Mouse (Mus musculus) midbrain, postnatal 0 days (tissue): ENCODE measurements around the gene Hsdl2. TPM values are rescaled to one million over a fixed set of nuclear protein-coding genes. Genes with fewer than 3 reads are reported as not detected.

Experiments
- ATAC-seq: fragments of 200-750 bp; cut with Nextera tagmentation; 2 replicates; pipeline ENCODE4 v1.8.0; 2017; ENCODE audit warnings: moderate number of reproducible peaks, mild to moderate bottlenecking, moderate TSS enrichment, moderate library complexity; ENCODE audit not compliant: low FRiP score
- DNase-seq: peaks from one replicate; pipeline ENCODE4 v3.0.0-alpha.2; 2015; ENCODE audit warnings: low spot score
- H3K27ac ChIP-seq: fragments of 300-500 bp; sonication (generic); 2 replicates; pipeline ENCODE4 v1.5.1; 2014; ENCODE audit warnings: low read depth, mild to moderate bottlenecking, low read length, mixed read lengths
- H3K27me3 ChIP-seq: fragments of 300-500 bp; sonication (generic); 2 replicates; pipeline ENCODE4 v1.6.1; 2014; ENCODE audit warnings: low read length, control low read depth, mixed read lengths; ENCODE audit not compliant: insufficient read depth
- H3K36me3 ChIP-seq: fragments of 300-500 bp; sonication (generic); 2 replicates; pipeline ENCODE4 v1.6.1; 2014; ENCODE audit warnings: low read length, control low read depth, mixed read lengths; ENCODE audit not compliant: insufficient read depth
- H3K4me1 ChIP-seq: fragments of 300-500 bp; sonication (generic); 2 replicates; pipeline ENCODE4 v1.6.1; 2014; ENCODE audit warnings: mild to moderate bottlenecking, control low read depth, antibody characterized with exemption, low read length, mixed read lengths; ENCODE audit not compliant: insufficient read depth
- H3K4me2 ChIP-seq: fragments of 300-500 bp; sonication (generic); 2 replicates; pipeline ENCODE4 v1.6.1; 2014; ENCODE audit warnings: low read depth, mild to moderate bottlenecking, low read length, mixed read lengths; ENCODE audit not compliant: poor library complexity, severe bottlenecking
- H3K4me3 ChIP-seq: fragments of 300-500 bp; sonication (generic); 2 replicates; pipeline ENCODE4 v1.5.1; 2014; ENCODE audit warnings: low read depth, mild to moderate bottlenecking, low read length, moderate library complexity
- H3K9ac ChIP-seq: fragments of 300-500 bp; sonication (generic); replicated peaks from 2 replicates; pipeline ENCODE4 v1.6.1; 2014; ENCODE audit warnings: mild to moderate bottlenecking, low read length, moderate library complexity, mixed read lengths; ENCODE audit not compliant: poor library complexity, severe bottlenecking
- H3K9me3 ChIP-seq: fragments of 300-500 bp; sonication (generic); 2 replicates; pipeline ENCODE4 v1.6.1; 2016; ENCODE audit warnings: low read length, control low read depth
- CTCF ChIP-seq: IDR thresholded peaks from 2 replicates; pipeline ENCODE4 v1.5.1; 2016; ENCODE audit warnings: antibody characterized with exemption, mild to moderate bottlenecking
- WGBS: fragments of 180-500 bp; shearing (Covaris S2); extraction: QIAGEN DNeasy Blood & Tissue Kit; methylation state at CpG from one replicate; pipeline ENCODE4 v1.1.7; 2014; 5-methylcytosine and 5-hydroxymethylcytosine counted together
- polyA plus RNA-seq: library from polyadenylated mRNA; unstranded; fragments of >200 nt; fragmentation: Nextera tagmentation; extraction: Ambion mirVana; gene quantifications from 2 replicates; pipeline ENCODE4 v1.2.1, GENCODE M21; 2015
- total RNA-seq: library from RNA; depleted of rRNA; stranded (reverse); fragments of >200 nt; gene quantifications from 2 replicates; pipeline ENCODE4 v1.2.3, GENCODE M21; 2014

Hsdl2 gene
- total and polyA plus RNA-seq, 2 experiments from 2014 or later = 27.7 to 33.0 TPM

DNA sequence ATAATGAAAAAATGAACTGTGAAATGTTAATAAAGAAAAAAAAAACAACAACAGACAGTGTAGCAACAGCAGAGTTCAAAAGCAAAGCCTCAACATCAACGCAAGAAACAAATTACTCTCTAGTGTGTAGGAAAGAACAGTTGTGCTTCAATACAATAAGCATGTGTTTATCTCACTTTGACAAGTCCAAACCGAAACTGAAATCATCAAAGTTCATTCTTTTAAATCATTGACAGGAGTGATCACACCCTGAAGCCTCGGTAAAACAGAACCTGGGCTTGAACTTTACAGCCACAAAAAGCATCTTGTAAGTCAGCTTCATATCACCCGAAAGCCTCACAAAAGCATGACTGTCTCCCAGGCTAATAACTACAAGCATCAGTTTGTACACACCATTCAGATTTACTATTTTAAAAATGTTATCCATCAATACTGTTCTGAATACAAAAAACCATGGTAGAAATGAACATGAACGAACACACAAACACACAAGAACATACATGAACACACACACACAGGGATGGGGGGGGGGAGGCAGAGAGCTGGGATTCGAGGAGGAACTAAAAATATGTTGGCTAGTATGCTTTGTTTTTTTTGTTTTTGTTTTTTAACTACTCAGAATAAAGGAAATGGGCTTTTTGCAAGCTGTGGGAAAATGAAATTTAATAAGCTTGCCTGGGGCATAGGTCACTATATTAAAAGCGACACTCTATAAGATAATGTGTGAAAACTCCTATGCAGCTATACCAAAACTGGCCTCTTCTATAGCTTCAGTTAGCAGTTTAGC, 34.9 kb upstream of the Hsdl2 start:
- Histone ChIP-seq H3K4me1 (peaks cover 6% of the 10 kb centered on the region; the same call in 1 of the 2 replicates), H3K4me3 (no peak overlapping the region), H3K36me3 (no peaks in the 10 kb centered on the region), H3K4me2 (no peak overlapping the region), H3K27me3 (no peaks in the 10 kb centered on the region), H3K27ac (no peak overlapping the region), H3K9ac (no peak overlapping the region), H3K9me3 (no peaks in the 10 kb centered on the region)
- 68% methylated on average over 7 of the region's 7 CpGs for WGBS
- DNase-seq (no peak), ATAC-seq (no peak)
- TF ChIP-seq CTCF = no peak

DNA sequence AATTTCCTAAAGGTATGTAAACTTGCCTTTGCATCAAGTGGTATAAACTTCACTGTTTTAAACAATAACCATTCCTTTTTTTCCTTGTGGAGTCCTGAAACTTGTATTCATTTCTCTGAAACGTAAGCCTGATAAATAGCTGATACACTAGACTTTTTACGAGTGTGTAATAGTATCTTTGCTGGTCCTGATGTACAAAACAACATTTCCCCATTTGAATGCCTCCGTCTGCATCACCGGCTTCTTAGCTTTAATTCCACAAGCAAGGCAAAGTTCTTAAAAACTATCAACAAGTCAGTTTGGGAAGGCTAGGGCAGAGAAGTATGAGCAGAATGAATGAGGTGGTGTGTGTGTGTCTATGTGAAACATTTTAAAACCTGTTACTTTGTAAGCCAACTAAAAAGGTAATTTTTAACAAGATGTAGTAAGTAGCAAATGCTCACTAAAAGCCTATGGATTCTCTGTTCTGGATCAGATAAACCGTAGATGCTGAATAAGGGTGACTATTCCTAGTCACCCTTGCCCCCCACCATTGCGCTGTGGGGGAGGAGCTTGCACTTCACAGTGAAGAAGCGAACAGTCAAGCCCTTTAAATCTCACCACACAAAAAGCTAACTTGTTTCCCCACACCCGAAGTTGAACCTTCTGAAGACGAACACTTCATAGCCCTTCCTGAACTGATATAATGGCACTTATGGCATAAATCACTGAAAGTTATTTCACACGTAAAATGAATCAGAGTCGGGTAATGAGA, 34.0 kb upstream of the Hsdl2 start:
- no peaks in the 10 kb centered on the region for H3K36me3 ChIP-seq
- H3K4me3 ChIP-seq = peak overlapping the region; percentile 81
- H3K9me3 ChIP-seq = no peaks in the 10 kb centered on the region
- ATAC-seq (no peak), DNase-seq (no peak)
- 33% methylated on average over 11 of the region's 11 CpGs for WGBS
- no peaks in the 10 kb centered on the region for H3K27me3 ChIP-seq
- TF ChIP-seq CTCF = no peak
- peaks cover 6% of the 10 kb centered on the region; the same call in 1 of the 2 replicates for H3K4me1 ChIP-seq
- no peak overlapping the region for H3K27ac ChIP-seq
- peak overlapping the region; percentile 92 for H3K4me2 ChIP-seq
- H3K9ac ChIP-seq = no peak overlapping the region

- 7% methylated on average over 18 of the region's 18 CpGs for WGBS
- TF ChIP-seq CTCF = no peak
- ATAC-seq = no peak
- no peak overlapping the region for H3K27ac ChIP-seq
- H3K4me2 ChIP-seq = peak overlapping the region; percentile 92
- no peak for DNase-seq
- no peaks in the 10 kb centered on the region for H3K27me3 ChIP-seq
- no peaks in the 10 kb centered on the region for H3K9me3 ChIP-seq
- H3K36me3 ChIP-seq = no peaks in the 10 kb centered on the region
- H3K9ac ChIP-seq = peak overlapping the region; percentile 86
- H3K4me1 ChIP-seq = peaks cover 6% of the 10 kb centered on the region; the same call in 1 of the 2 replicates
- H3K4me3 ChIP-seq = peak overlapping the region; percentile 81
Observed at GRCm38 (mm10) chr4:59548011-59548559, 33.3 kb upstream of the Hsdl2 start.

DNA sequence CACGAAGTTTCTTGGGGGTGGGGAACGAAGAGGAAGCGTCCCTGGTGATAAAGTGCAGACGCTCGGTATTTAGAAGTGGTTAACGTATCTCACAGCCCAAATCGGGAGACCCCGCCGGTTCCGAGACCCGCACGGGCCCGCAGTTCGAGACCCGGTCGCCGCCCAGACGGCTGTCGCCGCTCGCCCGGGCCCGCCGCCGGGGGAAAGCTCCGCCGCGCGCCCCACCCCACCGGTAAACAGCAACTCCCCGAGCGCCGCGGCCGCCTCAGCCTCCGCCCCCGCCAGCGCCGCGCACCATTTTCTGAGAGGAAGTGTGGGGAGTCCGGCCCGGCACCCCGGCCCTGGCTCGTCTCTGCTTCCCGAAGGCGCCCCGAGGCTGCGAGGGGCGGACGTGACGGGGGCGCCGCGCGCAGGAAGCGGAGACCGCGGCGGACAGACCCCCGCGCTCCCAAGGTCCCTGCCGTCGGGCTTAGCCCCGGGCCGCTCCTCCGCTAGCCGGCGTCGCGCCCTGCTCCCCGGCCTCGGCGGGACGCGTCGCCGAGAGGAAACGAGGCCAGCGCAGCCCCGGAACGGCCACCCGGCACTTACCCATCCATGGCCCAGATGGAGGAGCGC, 32.7 kb upstream of the Hsdl2 start:
- no peaks in the 10 kb centered on the region for H3K27me3 ChIP-seq
- H3K4me3 ChIP-seq = peak overlapping the region; percentile 81
- ATAC-seq = no peak; the same call in none of the 2 replicates
- H3K9me3 ChIP-seq = no peaks in the 10 kb centered on the region
- peak overlapping the region; percentile 85 for H3K27ac ChIP-seq
- no peaks in the 10 kb centered on the region for H3K36me3 ChIP-seq
- H3K4me1 ChIP-seq = peaks cover 6% of the 10 kb centered on the region; the same call in 1 of the 2 replicates
- peak overlapping the region; percentile 92 for H3K4me2 ChIP-seq
- DNase-seq = peak; percentile 21
- under 1% methylated on average over 71 of the region's 83 CpGs for WGBS
- TF ChIP-seq CTCF = no peak
- H3K9ac ChIP-seq = peak overlapping the region; percentile 86

DNA sequence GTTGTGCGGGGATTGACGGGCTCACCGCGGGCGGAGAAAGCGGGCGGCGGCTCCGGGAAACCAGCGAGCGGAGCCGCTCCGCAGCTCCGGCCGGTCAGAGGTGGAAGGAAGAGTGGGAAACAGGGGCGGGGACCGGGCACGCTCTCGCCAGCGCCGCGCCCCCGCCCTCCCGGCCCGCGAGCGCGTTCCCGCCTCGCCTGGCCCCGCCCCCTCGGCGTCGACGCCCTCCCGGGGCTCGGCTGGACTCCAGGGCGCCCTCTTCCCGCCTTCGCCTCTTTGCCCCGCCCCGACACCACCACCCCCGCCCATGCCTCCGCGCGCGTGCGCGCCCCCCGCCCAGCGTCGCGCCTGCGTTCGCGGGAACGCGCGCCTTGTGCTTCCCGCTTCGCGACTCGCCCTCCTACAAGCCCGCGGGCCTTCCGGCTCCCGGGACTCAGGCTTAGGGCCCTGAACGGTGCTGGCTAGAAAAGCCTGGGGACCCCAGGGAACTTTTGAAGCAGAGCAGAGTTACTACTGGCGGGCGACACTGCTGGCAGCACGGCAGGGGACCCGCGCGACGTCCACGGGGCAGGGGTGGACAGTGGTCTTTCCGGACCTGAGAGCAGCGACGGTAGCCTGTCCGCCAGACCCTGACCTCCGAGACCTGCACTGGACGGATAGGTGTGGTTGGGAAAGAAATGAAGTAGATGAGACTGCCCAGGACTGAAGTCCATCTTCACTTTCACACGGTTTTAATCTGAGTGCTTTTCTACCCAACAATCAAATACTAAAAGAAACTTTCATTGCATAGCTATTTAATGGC, 32.0 kb upstream of the Hsdl2 start, which contains the start of gene Ptbp3:
Gene Ptbp3, minus strand, starts transcription at position 190 of the 802 bp plus-strand sequence.
- peak within 1 kb of the TSS; percentile 81 for H3K4me3 ChIP-seq
- peak within 1 kb of the TSS; percentile 85 for H3K27ac ChIP-seq
- no peaks in the 10 kb centered on the region for H3K27me3 ChIP-seq
- ATAC-seq (peak; percentile 92), DNase-seq (peak; percentile 93)
- WGBS = 1% methylated on average over 70 of the region's 83 CpGs
- H3K4me2 ChIP-seq = peak within 1 kb of the TSS; percentile 92
- H3K36me3 ChIP-seq = no peaks in the 10 kb centered on the region
- H3K9ac ChIP-seq = peak within 1 kb of the TSS; percentile 86
- H3K9me3 ChIP-seq = no peaks in the 10 kb centered on the region
- TF ChIP-seq CTCF = no peak
- peaks cover 6% of the 10 kb centered on the region; the same call in 1 of the 2 replicates for H3K4me1 ChIP-seq
